Mouse (Mus musculus) ES-Bruce4 (cell line): ENCODE measurements around the gene Cracr2b. TPM values are rescaled to one million over a fixed set of nuclear protein-coding genes. Genes with fewer than 3 reads are reported as not detected.

Source experiments
- H3K27ac ChIP-seq: 2 replicates; pipeline ENCODE4 v1.5.1; 2012; ENCODE audit warnings: low read length, inconsistent platforms; ENCODE audit not compliant: insufficient read depth
- H3K27me3 ChIP-seq: 2 replicates; pipeline ENCODE4 v1.6.1; 2012; ENCODE audit warnings: mild to moderate bottlenecking, low read length, inconsistent platforms; ENCODE audit not compliant: control insufficient read depth, poor library complexity, insufficient read depth, severe bottlenecking
- H3K36me3 ChIP-seq: 2 replicates; pipeline ENCODE4 v1.6.1; 2012; ENCODE audit warnings: inconsistent platforms, mild to moderate bottlenecking, low read length, moderate library complexity; ENCODE audit not compliant: control insufficient read depth, poor library complexity, insufficient read depth, severe bottlenecking
- H3K4me1 ChIP-seq: one replicate; pipeline ENCODE4 v1.8.1; 2011; ENCODE audit warnings: low read length; ENCODE audit not compliant: control insufficient read depth, insufficient read depth
- H3K4me3 ChIP-seq: 2 replicates; pipeline ENCODE4 v1.5.1; 2011; ENCODE audit warnings: low read depth, mild to moderate bottlenecking, low read length
- H3K9ac ChIP-seq: 2 replicates; pipeline ENCODE4 v1.6.1; 2012; ENCODE audit warnings: low read depth, mild to moderate bottlenecking, inconsistent platforms; ENCODE audit not compliant: poor library complexity, severe bottlenecking
- H3K9me3 ChIP-seq: replicated peaks from 2 replicates; pipeline ENCODE4 v1.6.1; 2012; ENCODE audit warnings: mild to moderate bottlenecking, low read length, inconsistent platforms; ENCODE audit not compliant: control insufficient read depth, poor library complexity, insufficient read depth, severe bottlenecking
- CTCF ChIP-seq: IDR thresholded peaks from one replicate; pipeline ENCODE4 v1.8.1; 2011; ENCODE audit warnings: low read depth, low read length
- EP300 ChIP-seq: IDR thresholded peaks from 2 replicates; pipeline ENCODE4 v1.6.1; 2011; ENCODE audit warnings: low read depth, low read length; ENCODE audit not compliant: insufficient read depth
- POLR2A ChIP-seq: IDR thresholded peaks from one replicate; pipeline ENCODE4 v1.8.1; 2011; ENCODE audit warnings: low read length; ENCODE audit not compliant: insufficient read depth
- polyA plus RNA-seq: library from polyadenylated mRNA; stranded (reverse); fragments of >200 nt; gene quantifications from 2 replicates; pipeline ENCODE4 v1.2.4, GENCODE M21; 2011; ENCODE audit warnings: low read depth; ENCODE audit not compliant: missing spikeins, insufficient read depth, insufficient read length

Cracr2b gene
- polyA plus RNA-seq, 1 experiment, result 13.5 TPM

GRCm38 (mm10) chr7:141475011-141475804 is 14.3 kb downstream of the Cracr2b start, which contains the start of the genes Polr2l and Tspan4:
TSS of gene Polr2l (minus strand) at chr7:141475132.
TSS of gene Tspan4 (plus strand) at chr7:141475240.
- H3K27ac ChIP-seq, result no peak within 1 kb of the TSS
- H3K9ac ChIP-seq, result peak within 1 kb of the TSS; percentile 92
- H3K4me3 ChIP-seq, result peak within 1 kb of the TSS; percentile 98
- no peaks in the 10 kb centered on the region for H3K9me3 ChIP-seq
- no peaks in the 10 kb centered on the region for H3K4me1 ChIP-seq
- H3K36me3 ChIP-seq, result peaks cover 22% of the 10 kb centered on the region
- H3K27me3 ChIP-seq, result no peaks in the 10 kb centered on the region
- TF ChIP-seq EP300, result 0 out of 2 replicates have a peak, but pooled peaks have one; percentile 12
- peak; percentile 40 for TF ChIP-seq POLR2A
- TF ChIP-seq CTCF, result no peak

DNA sequence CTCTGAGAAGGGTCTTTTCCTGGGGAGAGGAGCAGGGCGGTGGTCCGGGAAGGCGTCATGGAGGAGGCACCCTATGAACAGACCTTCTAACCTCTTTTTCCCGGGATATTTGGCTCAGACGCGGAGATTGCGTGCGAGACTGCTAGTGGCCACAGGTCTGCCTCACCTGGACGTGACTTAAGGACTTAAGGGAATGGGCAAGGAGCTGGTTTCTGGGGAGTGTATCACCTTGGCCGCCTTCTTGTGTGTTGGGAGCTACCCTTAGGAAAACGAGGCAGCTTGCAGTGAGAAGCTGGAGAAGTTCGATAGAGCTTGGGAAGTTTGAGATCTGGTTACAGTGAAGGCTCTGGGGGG is 14.9 kb downstream of the Cracr2b start:
- H3K36me3 ChIP-seq, result peaks cover 18% of the 10 kb centered on the region
- H3K27me3 ChIP-seq, result no peaks in the 10 kb centered on the region
- peak overlapping the region; percentile 98 for H3K4me3 ChIP-seq
- H3K9me3 ChIP-seq, result no peaks in the 10 kb centered on the region
- TF ChIP-seq CTCF, result no peak
- TF ChIP-seq POLR2A, result no peak
- no peak for TF ChIP-seq EP300
- no peak overlapping the region for H3K27ac ChIP-seq
- peak overlapping the region; percentile 92 for H3K9ac ChIP-seq
- no peaks in the 10 kb centered on the region for H3K4me1 ChIP-seq

DNA sequence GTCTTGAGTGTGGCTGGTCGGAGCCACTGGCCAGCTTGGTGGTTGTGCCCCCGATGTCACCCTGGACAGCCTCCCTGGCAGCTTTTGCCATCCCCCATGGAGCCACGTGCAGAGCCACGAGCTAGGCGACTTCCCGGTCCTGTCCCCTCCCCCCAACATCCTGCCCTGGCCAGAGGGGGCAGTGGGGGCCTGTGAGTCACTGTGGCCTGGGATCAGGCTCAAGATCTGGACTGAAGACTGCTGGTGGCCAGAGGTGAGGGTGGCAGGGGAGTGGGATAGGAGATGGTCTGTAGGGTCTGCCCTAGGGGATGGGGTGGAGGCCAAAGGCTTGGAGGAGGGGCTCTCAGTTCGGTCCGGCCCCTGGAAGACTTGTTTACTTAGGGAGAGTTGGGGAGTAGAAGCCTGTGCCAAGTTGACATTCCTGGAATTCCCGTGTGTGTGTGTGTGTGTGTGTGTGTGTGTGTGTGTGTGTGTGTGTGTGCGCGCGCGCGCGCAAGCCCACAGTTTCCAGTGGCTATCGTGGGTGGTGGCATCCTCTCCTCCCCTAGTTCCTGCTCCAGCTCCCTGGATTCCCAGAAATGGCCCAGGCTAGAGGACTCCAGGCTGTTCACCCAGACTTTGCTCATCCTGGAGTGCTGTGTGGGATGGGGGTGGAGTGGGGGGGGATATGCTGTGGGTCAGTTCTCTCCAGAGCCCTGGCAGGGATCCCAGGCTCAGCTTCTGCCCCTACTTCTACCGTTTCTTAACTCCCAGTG is 15.5 kb downstream of the Cracr2b start:
- peak overlapping the region; percentile 98 for H3K4me3 ChIP-seq
- no peak overlapping the region for H3K27ac ChIP-seq
- peak overlapping the region; percentile 92 for H3K9ac ChIP-seq
- no peaks in the 10 kb centered on the region for H3K4me1 ChIP-seq
- peaks cover 12% of the 10 kb centered on the region; the same call in 1 of the 2 replicates for H3K36me3 ChIP-seq
- no peaks in the 10 kb centered on the region for H3K9me3 ChIP-seq
- no peaks in the 10 kb centered on the region for H3K27me3 ChIP-seq
- no peak for TF ChIP-seq CTCF
- TF ChIP-seq EP300, result peak; percentile 60; the same call in 1 of the 2 replicates

- H3K4me1 ChIP-seq, result no peaks in the 10 kb centered on the region
- H3K27me3 ChIP-seq, result no peaks in the 10 kb centered on the region
- H3K9ac ChIP-seq, result no peak overlapping the region
- H3K36me3 ChIP-seq, result 0 out of 2 replicates have a peak, but pooled peaks cover 8% of the 10 kb centered on the region
- H3K9me3 ChIP-seq, result no peaks in the 10 kb centered on the region
- TF ChIP-seq POLR2A (no peak), EP300 (no peak), CTCF (peak; percentile 13)
- H3K4me3 ChIP-seq, result peak overlapping the region; percentile 98; the same call in 1 of the 2 replicates
- no peak overlapping the region for H3K27ac ChIP-seq
Observed at GRCm38 (mm10) chr7:141476981-141477370, 16.1 kb downstream of the Cracr2b start.

GRCm38 (mm10) chr7:141477578-141478269 is 16.8 kb downstream of the Cracr2b start:
- Histone ChIP-seq H3K4me3 (no peak overlapping the region), H3K4me1 (no peaks in the 10 kb centered on the region), H3K27ac (no peak overlapping the region), H3K36me3 (0 out of 2 replicates have a peak, but pooled peaks cover 1% of the 10 kb centered on the region), H3K27me3 (no peaks in the 10 kb centered on the region), H3K9me3 (no peaks in the 10 kb centered on the region), H3K9ac (no peak overlapping the region)
- no peak for TF ChIP-seq POLR2A
- no peak for TF ChIP-seq CTCF
- no peak for TF ChIP-seq EP300
